Mouse (Mus musculus): ENCODE measurements around the gene Gpr87. TPM values are rescaled to one million over a fixed set of nuclear protein-coding genes. Genes with fewer than 3 reads are reported as not detected.

Gene Gpr87
- total and polyA plus RNA-seq, 3 experiments, result not detected

DNA sequence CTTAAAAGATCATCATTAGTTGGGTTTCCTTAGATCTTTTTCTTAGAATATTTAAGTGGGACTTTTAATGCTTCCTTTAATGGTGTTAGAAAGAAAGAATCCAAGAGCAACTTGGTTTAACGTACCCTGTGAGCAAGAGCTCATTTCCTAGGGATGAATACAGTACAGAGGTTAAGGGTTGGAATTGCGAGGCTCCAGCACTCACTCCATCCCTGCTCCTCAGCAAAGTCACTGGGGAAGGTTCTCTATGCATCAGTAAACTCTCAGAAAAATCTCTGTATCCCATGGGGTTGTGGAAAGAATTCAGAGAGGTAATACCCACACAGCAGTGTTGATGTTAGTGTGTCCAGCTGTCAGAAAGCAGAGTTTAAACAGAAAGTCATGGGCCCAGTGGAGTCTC lies 54.8 kb downstream of the Gpr87 start:
- TF ChIP-seq UBTF (IDR thresholded peaks at IDR 0.05; ENCODE audit: low read depth, low read length), result no peak
- no peak for TF ChIP-seq POLR2A (IDR thresholded peaks at IDR 0.05; ENCODE audit: low read depth, low read length)
- no peak for TF ChIP-seq USF2 (conservative IDR thresholded peaks at IDR 0.05; ENCODE audit: low read depth, low read length)
- no peak for TF ChIP-seq NRF1 (IDR thresholded peaks at IDR 0.05; ENCODE audit: low read depth, low read length)
- TF ChIP-seq MXI1 (IDR thresholded peaks at IDR 0.05; ENCODE audit: low read depth, low read length), result no peak
- TF ChIP-seq RAD21 (IDR thresholded peaks at IDR 0.05; ENCODE audit: low read depth, low read length), result no peak
- TF ChIP-seq ZC3H11A (IDR thresholded peaks at IDR 0.05; ENCODE audit: low read depth, low read length), result no peak
- Histone ChIP-seq H3K9me3 (replicated peaks; ENCODE audit: low read length) (no peaks in the 10 kb centered on the region), H3K4me1 (ENCODE audit: control insufficient read depth in 1 of 2, insufficient read depth in 2 of 2) (peaks cover 0 to 3% of the 10 kb centered on the region in 2 experiments; a peak in 1 of 4 replicates), H3K27me3 (replicated peaks) (no peaks in the 10 kb centered on the region), H3K79me2 (replicated peaks; ENCODE audit: control insufficient read depth, extremely low read depth, insufficient read depth, poor library complexity, severe bottlenecking) (no peaks in the 10 kb centered on the region), H3K4me3 (replicated peaks in 1 of 3; ENCODE audit: low read depth in 2 of 3, low read length in 2 of 3, poor library complexity in 1 of 3) (no peak overlapping the region), H3K4me2 (ENCODE audit: insufficient read depth, low read depth, poor library complexity, severe bottlenecking) (no peak overlapping the region), H3K27ac (ENCODE audit: insufficient read depth, low read depth) (no peak overlapping the region), H3K9ac (ENCODE audit: insufficient read depth, low read depth) (no peak overlapping the region), H3K36me3 (replicated peaks in 1 of 2; ENCODE audit: control insufficient read depth in 1 of 2, insufficient read depth in 1 of 2, low read length in 1 of 2) (no peaks in the 10 kb centered on the region)
- in situ Hi-C loops (cut with MboI; ENCODE audit: low pct_ligation_motif_present, low pct_unique_long_range_greater_than_20kb, low sequenced_read_pairs) (no loop called here), dilution Hi-C loops (cut with MboI; ENCODE audit: extremely low pct_ligation_motif_present, extremely low pct_unique_long_range_greater_than_20kb, low sequenced_read_pairs) (no loop called here)
- no peak for DNase-seq (ENCODE audit: extremely low read depth)

DNA sequence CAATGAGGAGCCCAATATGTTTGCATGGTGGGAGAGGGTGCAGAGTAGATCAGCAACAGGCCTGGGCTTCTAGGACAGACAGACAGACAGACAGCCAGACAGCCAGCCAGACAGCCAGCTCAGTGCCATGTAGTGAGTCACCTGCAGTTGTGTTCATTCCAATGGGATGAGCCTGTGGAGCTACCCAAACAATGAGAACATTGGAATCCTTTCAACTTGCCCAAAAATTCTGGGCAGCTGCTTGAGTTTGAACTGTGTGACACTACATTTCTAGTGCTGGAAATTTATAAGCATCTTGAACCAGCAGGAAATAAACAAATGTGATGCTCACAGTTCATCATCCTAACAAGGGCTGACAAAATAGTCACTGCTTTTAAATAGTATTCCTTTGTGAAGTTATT lies 55.3 kb downstream of the Gpr87 start:
- dilution Hi-C loops (cut with MboI; ENCODE audit: extremely low pct_ligation_motif_present, extremely low pct_unique_long_range_greater_than_20kb, low sequenced_read_pairs) (no loop called here), in situ Hi-C loops (cut with MboI; ENCODE audit: low pct_ligation_motif_present, low pct_unique_long_range_greater_than_20kb, low sequenced_read_pairs) (no loop called here)
- H3K79me2 ChIP-seq (replicated peaks; ENCODE audit: control insufficient read depth, extremely low read depth, insufficient read depth, poor library complexity, severe bottlenecking), result no peaks in the 10 kb centered on the region
- H3K27me3 ChIP-seq (replicated peaks), result no peaks in the 10 kb centered on the region
- TF ChIP-seq RAD21 (IDR thresholded peaks at IDR 0.05; ENCODE audit: low read depth, low read length) (no peak), POLR2A (IDR thresholded peaks at IDR 0.05; ENCODE audit: low read depth, low read length) (no peak), JUN (IDR thresholded peaks at IDR 0.05; ENCODE audit: insufficient read depth, low read depth, low read length) (no peak)
- H3K4me3 ChIP-seq (replicated peaks in 1 of 3; ENCODE audit: low read depth in 2 of 3, low read length in 2 of 3, poor library complexity in 1 of 3), result no peak overlapping the region
- H3K4me2 ChIP-seq (ENCODE audit: insufficient read depth, low read depth, poor library complexity, severe bottlenecking), result no peak overlapping the region
- H3K9ac ChIP-seq (ENCODE audit: insufficient read depth, low read depth), result no peak overlapping the region
- no peaks in the 10 kb centered on the region for H3K9me3 ChIP-seq (replicated peaks; ENCODE audit: low read length)
- no peaks in the 10 kb centered on the region for H3K36me3 ChIP-seq (replicated peaks in 1 of 2; ENCODE audit: control insufficient read depth in 1 of 2, insufficient read depth in 1 of 2, low read length in 1 of 2)
- H3K4me1 ChIP-seq (ENCODE audit: control insufficient read depth in 1 of 2, insufficient read depth in 2 of 2), result peaks cover 0 to 3% of the 10 kb centered on the region in 2 experiments; a peak in 1 of 4 replicates
- no peak overlapping the region for H3K27ac ChIP-seq (ENCODE audit: insufficient read depth, low read depth)
- DNase-seq (ENCODE audit: extremely low read depth), result no peak

DNA sequence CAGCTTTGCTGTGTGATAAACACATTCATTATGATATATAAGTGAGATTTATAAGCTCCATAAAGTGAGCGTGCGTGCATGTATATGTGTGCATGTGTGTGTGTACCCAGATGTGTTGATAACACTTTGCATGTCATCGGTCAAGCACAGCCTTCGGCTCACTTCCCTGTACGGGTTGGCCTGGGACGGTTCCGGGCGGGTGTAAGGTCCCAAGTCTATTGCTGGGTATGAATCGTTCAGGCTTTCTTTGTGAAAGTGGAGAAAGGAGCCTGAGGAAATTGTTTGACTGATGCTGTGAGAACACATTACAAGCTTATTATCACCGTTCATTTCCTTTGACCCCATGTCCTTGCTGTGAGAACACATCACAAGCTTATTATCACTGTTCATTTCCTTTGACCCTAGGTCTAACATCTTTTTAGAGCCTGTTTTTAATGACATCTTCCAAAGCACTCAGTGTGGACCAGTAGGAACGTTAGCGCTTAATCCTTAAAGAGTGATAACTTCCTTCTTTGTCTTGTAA lies 55.9 kb downstream of the Gpr87 start:
- dilution Hi-C loops (cut with MboI; ENCODE audit: extremely low pct_ligation_motif_present, extremely low pct_unique_long_range_greater_than_20kb, low sequenced_read_pairs), result no loop called here
- Histone ChIP-seq H3K4me2 (ENCODE audit: insufficient read depth, low read depth, poor library complexity, severe bottlenecking) (no peak overlapping the region), H3K9ac (ENCODE audit: insufficient read depth, low read depth) (no peak overlapping the region), H3K79me2 (replicated peaks; ENCODE audit: control insufficient read depth, extremely low read depth, insufficient read depth, poor library complexity, severe bottlenecking) (no peaks in the 10 kb centered on the region), H3K36me3 (replicated peaks in 1 of 2; ENCODE audit: control insufficient read depth in 1 of 2, insufficient read depth in 1 of 2, low read length in 1 of 2) (no peaks in the 10 kb centered on the region), H3K27ac (ENCODE audit: insufficient read depth, low read depth) (no peak overlapping the region), H3K4me3 (replicated peaks in 1 of 3; ENCODE audit: low read depth in 2 of 3, low read length in 2 of 3, poor library complexity in 1 of 3) (no peak overlapping the region), H3K27me3 (replicated peaks) (no peaks in the 10 kb centered on the region), H3K4me1 (ENCODE audit: control insufficient read depth in 1 of 2, insufficient read depth in 2 of 2) (peaks cover 0 to 3% of the 10 kb centered on the region in 2 experiments; a peak in 1 of 4 replicates), H3K9me3 (replicated peaks; ENCODE audit: low read length) (no peaks in the 10 kb centered on the region)
- DNase-seq (ENCODE audit: extremely low read depth), result no peak
- TF ChIP-seq MYC (IDR thresholded peaks at IDR 0.05; ENCODE audit: low read depth, low read length) (no peak), ELF1 (IDR thresholded peaks at IDR 0.05; ENCODE audit: low read depth, low read length) (no peak), TCF12 (IDR thresholded peaks at IDR 0.05; ENCODE audit: low read depth, low read length) (no peak), TBP (conservative IDR thresholded peaks at IDR 0.05; ENCODE audit: low read depth, low read length) (no peak), CHD1 (IDR thresholded peaks at IDR 0.05; ENCODE audit: low read depth, low read length) (no peak), UBTF (IDR thresholded peaks at IDR 0.05; ENCODE audit: low read depth, low read length) (no peak), MXI1 (IDR thresholded peaks at IDR 0.05; ENCODE audit: low read depth, low read length) (no peak), POLR2AphosphoS2 (IDR thresholded peaks at IDR 0.05; ENCODE audit: low read depth, low read length) (no peak)
- in situ Hi-C loops (cut with MboI; ENCODE audit: low pct_ligation_motif_present, low pct_unique_long_range_greater_than_20kb, low sequenced_read_pairs), result no loop called here

All from CH12.LX (cell line).